Mouse (Mus musculus) right cerebral cortex, adult 2 months (tissue): ENCODE results near the gene Dppa4.
"Not testable (repeated sequence)": the region's sequence is repeated elsewhere in the genome, so short reads cannot be mapped to it uniquely, and the experiment has no call there.

Source experiments
- DNase-seq, 2 experiments: peaks; one replicate each; pipeline ENCODE4 v3.0.0; 2021 to 2022; ENCODE audit warnings: low spot score in 2 of 2

The Dppa4 gene

GRCm38 (mm10) chr16:48283517-48283916, at the start of gene Dppa4:
Gene Dppa4, plus strand, starts transcription at chr16:48283733.
- DNase-seq: no peak

GRCm38 (mm10) chr16:48234999-48235398, 48.5 kb upstream of the Dppa4 start:
- DNase-seq: no peak

GRCm38 (mm10) chr16:48237676-48238075, 45.9 kb upstream of the Dppa4 start:
- no peak for DNase-seq

GRCm38 (mm10) chr16:48247044-48247661, 36.4 kb upstream of the Dppa4 start:
- no peak for DNase-seq

- DNase-seq: no peak
Observed at GRCm38 (mm10) chr16:48252824-48253223, 30.7 kb upstream of the Dppa4 start.

- no peak for DNase-seq
Observed at GRCm38 (mm10) chr16:48254584-48254983, 28.9 kb upstream of the Dppa4 start.

- DNase-seq: no peak
Observed at GRCm38 (mm10) chr16:48259519-48259918, 24.0 kb upstream of the Dppa4 start.

GRCm38 (mm10) chr16:48262901-48263300, 20.6 kb upstream of the Dppa4 start:
- DNase-seq: no peak

GRCm38 (mm10) chr16:48265856-48266255, 17.7 kb upstream of the Dppa4 start:
- DNase-seq: no peak

- no peak for DNase-seq
Observed at GRCm38 (mm10) chr16:48276940-48277339, 6.6 kb upstream of the Dppa4 start.

GRCm38 (mm10) chr16:48280883-48281282, 2.6 kb upstream of the Dppa4 start:
- DNase-seq: no peak

GRCm38 (mm10) chr16:48282801-48283200, 732 bp upstream of the Dppa4 start:
- no peak for DNase-seq

GRCm38 (mm10) chr16:48285517-48285916, 2.0 kb downstream of the Dppa4 start:
- DNase-seq: no peak

GRCm38 (mm10) chr16:48297384-48298136, 14.0 kb downstream of the Dppa4 start:
- no peak for DNase-seq

GRCm38 (mm10) chr16:48299884-48300283, 16.4 kb downstream of the Dppa4 start:
- no peak for DNase-seq

- no peak for DNase-seq
Observed at GRCm38 (mm10) chr16:48303509-48303908, 20.0 kb downstream of the Dppa4 start, which contains the start of gene Dppa2. Gene Dppa2, plus strand, starts transcription at chr16:48303908.

GRCm38 (mm10) chr16:48303983-48304382, 20.4 kb downstream of the Dppa4 start:
- DNase-seq: no peak

- DNase-seq: not testable (repeated sequence)
Observed at GRCm38 (mm10) chr16:48308916-48309315, 25.4 kb downstream of the Dppa4 start.

- no peak for DNase-seq
Observed at GRCm38 (mm10) chr16:48309912-48310630, 26.5 kb downstream of the Dppa4 start.

GRCm38 (mm10) chr16:48315294-48315693, 31.8 kb downstream of the Dppa4 start:
- DNase-seq: no peak

- no peak for DNase-seq
Observed at GRCm38 (mm10) chr16:48320781-48321180, 37.2 kb downstream of the Dppa4 start.

- DNase-seq: no peak
Observed at GRCm38 (mm10) chr16:48323133-48323532, 39.6 kb downstream of the Dppa4 start.
